Mouse (Mus musculus): Measurements from ENCODE around the gene Olfr98. TPM values are rescaled to one million over a fixed set of nuclear protein-coding genes. Genes with fewer than 3 reads are reported as not detected.

Gene Olfr98
- polyA plus RNA-seq, 1 experiment from 2014 or later, result not detected

DNA sequence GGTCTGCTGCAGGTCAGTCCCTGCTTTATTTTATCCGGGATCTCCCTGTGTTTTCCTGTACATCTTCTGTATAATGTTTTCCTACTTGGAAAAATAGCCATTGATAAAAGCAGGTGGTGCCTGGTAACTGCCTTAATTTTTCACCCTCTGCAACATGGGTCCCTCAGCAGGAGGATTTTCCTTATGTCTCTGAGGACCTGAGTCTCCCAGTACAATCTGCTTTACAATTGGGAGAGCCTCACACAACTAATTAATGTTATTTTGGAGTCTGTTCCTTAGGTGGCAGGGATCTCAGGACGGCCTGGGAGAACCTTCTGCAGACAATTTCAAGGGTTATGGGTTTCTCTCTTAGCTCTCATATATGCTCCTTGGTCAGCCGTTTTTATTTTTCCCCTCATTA lies 50.5 kb downstream of the Olfr98 start, which contains the start of gene Olfr95:
TSS of gene Olfr95 (minus strand) at position 101 of the 400 bp plus-strand sequence.
- Histone ChIP-seq H3K27me3 (ENCODE audit: control insufficient read depth, insufficient read depth, low read length) (peaks cover 8% of the 10 kb centered on the region), H3K4me1 (ENCODE audit: control insufficient read depth, insufficient read depth, low read length) (no peaks in the 10 kb centered on the region), H3K9me3 (ENCODE audit: control insufficient read depth, low read length) (no peaks in the 10 kb centered on the region), H3K4me2 (no peak within 1 kb of the TSS), H3K9ac (ENCODE audit: low read length) (no peak within 1 kb of the TSS), H3K27ac (ENCODE audit: low read depth, low read length) (no peak within 1 kb of the TSS), H3K36me3 (ENCODE audit: control insufficient read depth, insufficient read depth, low read length) (no peaks in the 10 kb centered on the region), H3K4me3 (ENCODE audit: low read depth, low read length) (no peak within 1 kb of the TSS)
- DNase-seq (ENCODE audit: low spot score, missing footprints) (peak; percentile 10), ATAC-seq (ENCODE audit: low FRiP score) (no peak)
- 78% methylated on average over 3 of the region's 3 CpGs for WGBS

Other genes starting within 250 kb of the Olfr98 start
- 0.18 and 0.42 TPM in 2 replicates for gene Mog, start 240.4 kb downstream of the Olfr98 start, polyA plus RNA-seq (2014; fragmentation: Nextera tagmentation; extraction: Ambion mirVana)
- gene Gabbr1, start 217.8 kb downstream of the Olfr98 start, polyA plus RNA-seq (2014; fragmentation: Nextera tagmentation; extraction: Ambion mirVana), result 14.3 and 14.5 TPM in 2 replicates
- gene Olfr90, start 175.2 kb downstream of the Olfr98 start, polyA plus RNA-seq (2014; fragmentation: Nextera tagmentation; extraction: Ambion mirVana), result not detected in 2 replicates
- not detected in 2 replicates for gene Olfr91, start 165.5 kb downstream of the Olfr98 start, polyA plus RNA-seq (2014; fragmentation: Nextera tagmentation; extraction: Ambion mirVana)
- gene Olfr92, start 143.7 kb downstream of the Olfr98 start, polyA plus RNA-seq (2014; fragmentation: Nextera tagmentation; extraction: Ambion mirVana), result not detected in 2 replicates
- not detected in 2 replicates for gene Olfr93, start 102.3 kb downstream of the Olfr98 start, polyA plus RNA-seq (2014; fragmentation: Nextera tagmentation; extraction: Ambion mirVana)
- not detected in 2 replicates for gene Ubd, start 69.9 kb downstream of the Olfr98 start, polyA plus RNA-seq (2014; fragmentation: Nextera tagmentation; extraction: Ambion mirVana)
- not detected in 2 replicates for gene Olfr94, start 62.8 kb downstream of the Olfr98 start, polyA plus RNA-seq (2014; fragmentation: Nextera tagmentation; extraction: Ambion mirVana)
- gene Olfr95, start 50.6 kb downstream of the Olfr98 start, polyA plus RNA-seq (2014; fragmentation: Nextera tagmentation; extraction: Ambion mirVana), result not detected in 2 replicates
- gene Olfr96, start 43.6 kb downstream of the Olfr98 start, polyA plus RNA-seq (2014; fragmentation: Nextera tagmentation; extraction: Ambion mirVana), result not detected in 2 replicates
- not detected in 2 replicates for gene Olfr97, start 26.4 kb downstream of the Olfr98 start, polyA plus RNA-seq (2014; fragmentation: Nextera tagmentation; extraction: Ambion mirVana)
- 1.4 and 1.8 TPM in 2 replicates for gene H2-M3, start 6.5 kb upstream of the Olfr98 start, polyA plus RNA-seq (2014; fragmentation: Nextera tagmentation; extraction: Ambion mirVana)
- not detected in 2 replicates for gene Olfr99, start 19.7 kb upstream of the Olfr98 start, polyA plus RNA-seq (2014; fragmentation: Nextera tagmentation; extraction: Ambion mirVana)
- gene Olfr101, start 40.6 kb upstream of the Olfr98 start, polyA plus RNA-seq (2014; fragmentation: Nextera tagmentation; extraction: Ambion mirVana), result not detected in 2 replicates
- gene Olfr102, start 53.3 kb upstream of the Olfr98 start, polyA plus RNA-seq (2014; fragmentation: Nextera tagmentation; extraction: Ambion mirVana), result not detected in 2 replicates
- not detected in 2 replicates for gene Olfr103, start 75.9 kb upstream of the Olfr98 start, polyA plus RNA-seq (2014; fragmentation: Nextera tagmentation; extraction: Ambion mirVana)
- not detected in 2 replicates for gene Olfr104-ps, start 95.8 kb upstream of the Olfr98 start, polyA plus RNA-seq (2014; fragmentation: Nextera tagmentation; extraction: Ambion mirVana)
- gene Olfr105-ps, start 115.3 kb upstream of the Olfr98 start, polyA plus RNA-seq (2014; fragmentation: Nextera tagmentation; extraction: Ambion mirVana), result not detected in 2 replicates
- not detected in 2 replicates for gene Olfr106-ps, start 126.6 kb upstream of the Olfr98 start, polyA plus RNA-seq (2014; fragmentation: Nextera tagmentation; extraction: Ambion mirVana)
- gene Olfr107, start 135.5 kb upstream of the Olfr98 start, polyA plus RNA-seq (2014; fragmentation: Nextera tagmentation; extraction: Ambion mirVana), result not detected in 2 replicates
- gene Olfr108, start 181.7 kb upstream of the Olfr98 start, polyA plus RNA-seq (2014; fragmentation: Nextera tagmentation; extraction: Ambion mirVana), result not detected in 2 replicates
- gene Olfr109, start 195.2 kb upstream of the Olfr98 start, polyA plus RNA-seq (2014; fragmentation: Nextera tagmentation; extraction: Ambion mirVana), result not detected in 2 replicates
- gene H2-M2, start 219.8 kb upstream of the Olfr98 start, polyA plus RNA-seq (2014; fragmentation: Nextera tagmentation; extraction: Ambion mirVana), result not detected in 2 replicates
- not detected in 2 replicates for gene Olfr110, start 228.7 kb upstream of the Olfr98 start, polyA plus RNA-seq (2014; fragmentation: Nextera tagmentation; extraction: Ambion mirVana)
- not detected in 2 replicates for gene Olfr111, start 244.3 kb upstream of the Olfr98 start, polyA plus RNA-seq (2014; fragmentation: Nextera tagmentation; extraction: Ambion mirVana)

Measured in midbrain, embryonic 11.5 days (tissue).